Mouse (Mus musculus) kidney, adult 2 months (tissue): ENCODE data around the gene Zfp189. TPM values are rescaled to one million over a fixed set of nuclear protein-coding genes. Genes with fewer than 3 reads are reported as not detected.

Experiments
- DNase-seq: peaks from one replicate; pipeline ENCODE4 v3.0.0; 2021
- H3K27ac ChIP-seq: fragments of 200-500 bp; 2 replicates; pipeline ENCODE4 v1.5.1; 2012; ENCODE audit warnings: low read depth, low read length, control low read depth, inconsistent platforms; ENCODE audit not compliant: insufficient read depth
- H3K27me3 ChIP-seq: fragments of 200-500 bp; replicated peaks from 2 replicates; pipeline ENCODE4 v1.6.1; 2012; ENCODE audit warnings: mild to moderate bottlenecking, moderate library complexity, low read length, inconsistent platforms; ENCODE audit not compliant: control insufficient read depth, insufficient read depth
- H3K36me3 ChIP-seq: fragments of 200-500 bp; 2 replicates; pipeline ENCODE4 v1.6.1; 2012; ENCODE audit warnings: mild to moderate bottlenecking, moderate library complexity, low read length, inconsistent platforms; ENCODE audit not compliant: control insufficient read depth, insufficient read depth
- H3K4me1 ChIP-seq: fragments of 200-500 bp; 2 replicates; pipeline ENCODE4 v1.6.1; 2011; ENCODE audit warnings: low read length; ENCODE audit not compliant: control insufficient read depth, insufficient read depth
- H3K4me3 ChIP-seq: fragments of 200-500 bp; 2 replicates; pipeline ENCODE4 v1.5.1; 2011; ENCODE audit warnings: mild to moderate bottlenecking, low read depth, low read length, control low read depth; ENCODE audit not compliant: insufficient read depth
- CTCF ChIP-seq: fragments of 200-500 bp; conservative IDR thresholded peaks from 2 replicates; pipeline ENCODE4 v1.5.1; 2011; ENCODE audit warnings: low read depth, mild to moderate bottlenecking, control low read depth, low read length, moderate library complexity, mixed read lengths; ENCODE audit not compliant: insufficient read depth, insufficient read length
- POLR2A ChIP-seq: fragments of 200-500 bp; IDR thresholded peaks from one replicate; pipeline ENCODE4 v1.6.1; 2011; ENCODE audit warnings: low read depth, low read length, control low read depth
- WGBS: fragments of 180-500 bp; shearing (Covaris S2); methylation state at CpG from one replicate; pipeline ENCODE4 v1.1.7; 2018; 5-methylcytosine and 5-hydroxymethylcytosine counted together
- polyA plus RNA-seq: library from polyadenylated mRNA; depleted of rRNA; stranded (reverse); fragments of >200 nt; gene quantifications from 2 replicates; pipeline ENCODE4 v1.2.3, GENCODE M21; 2012

The Zfp189 gene
- polyA plus RNA-seq, 1 experiment: 2.5 TPM

- H3K4me3 ChIP-seq: no peak overlapping the region
- peaks cover 20% of the 10 kb centered on the region; the same call in 1 of the 2 replicates for H3K36me3 ChIP-seq
- DNase-seq: no peak
- H3K4me1 ChIP-seq: no peaks in the 10 kb centered on the region
- TF ChIP-seq POLR2A (no peak), CTCF (no peak)
- H3K27ac ChIP-seq: no peak overlapping the region
- WGBS: 72% methylated on average over 4 of the region's 4 CpGs
- no peaks in the 10 kb centered on the region for H3K27me3 ChIP-seq
Observed at GRCm38 (mm10) chr4:49536671-49537070, 15.7 kb downstream of the Zfp189 start.

- no peak overlapping the region for H3K4me3 ChIP-seq
- H3K27ac ChIP-seq: no peak overlapping the region
- TF ChIP-seq CTCF: no peak
- TF ChIP-seq POLR2A: no peak
- peaks cover 7% of the 10 kb centered on the region; the same call in 1 of the 2 replicates for H3K4me1 ChIP-seq
- no peak for DNase-seq
- H3K27me3 ChIP-seq: no peaks in the 10 kb centered on the region
- H3K36me3 ChIP-seq: peaks cover 36% of the 10 kb centered on the region
- 52% methylated on average over 6 of the region's 6 CpGs for WGBS
Observed at GRCm38 (mm10) chr4:49539665-49540064, 18.7 kb downstream of the Zfp189 start.

GRCm38 (mm10) chr4:49540966-49541365, 20.0 kb downstream of the Zfp189 start:
- no peak for DNase-seq
- Histone ChIP-seq H3K27me3 (no peaks in the 10 kb centered on the region), H3K36me3 (peaks cover 36% of the 10 kb centered on the region), H3K4me1 (peaks cover 7% of the 10 kb centered on the region; the same call in 1 of the 2 replicates), H3K27ac (no peak overlapping the region), H3K4me3 (no peak overlapping the region)
- TF ChIP-seq CTCF: 0 out of 2 replicates have a peak, but pooled peaks have one; percentile 3
- no peak for TF ChIP-seq POLR2A
- 52% methylated on average over 3 of the region's 3 CpGs for WGBS

- peak overlapping the region; percentile 50 for H3K4me3 ChIP-seq
- H3K4me1 ChIP-seq: peaks cover 7% of the 10 kb centered on the region; the same call in 1 of the 2 replicates
Observed at GRCm38 (mm10) chr4:49546026-49546425, 25.1 kb downstream of the Zfp189 start.

GRCm38 (mm10) chr4:49546873-49547543, 26.0 kb downstream of the Zfp189 start:
- DNase-seq: peak; percentile 92
- peak overlapping the region; percentile 35; the same call in 1 of the 2 replicates for H3K4me3 ChIP-seq
- H3K4me1 ChIP-seq: peaks cover 6% of the 10 kb centered on the region; the same call in 1 of the 2 replicates
- WGBS: 18% methylated on average over 6 of the region's 6 CpGs
- peaks cover 15% of the 10 kb centered on the region for H3K36me3 ChIP-seq
- peak overlapping the region; percentile 96 for H3K27ac ChIP-seq
- no peaks in the 10 kb centered on the region for H3K27me3 ChIP-seq
- no peak for TF ChIP-seq CTCF
- TF ChIP-seq POLR2A: no peak

More at GRCm38 (mm10) chr4:49546026-49546425, 25.1 kb downstream of the Zfp189 start:
- no peak for TF ChIP-seq CTCF
- no peak for TF ChIP-seq POLR2A
- Histone ChIP-seq H3K36me3 (peaks cover 19% of the 10 kb centered on the region), H3K27me3 (no peaks in the 10 kb centered on the region), H3K27ac (peak overlapping the region; percentile 96)
- DNase-seq: peak; percentile 55
- WGBS: 48% methylated on average over 2 of the region's 2 CpGs

GRCm38 (mm10) chr4:49547544-49548219, 26.7 kb downstream of the Zfp189 start:
- H3K36me3 ChIP-seq: peaks cover 11% of the 10 kb centered on the region
- WGBS: 44% methylated on average over 7 of the region's 7 CpGs

GRCm38 (mm10) chr4:49549383-49549782, 28.4 kb downstream of the Zfp189 start, which contains the start of gene Aldob:
Aldob (minus strand) TSS chr4:49549546.
- Histone ChIP-seq H3K4me1 (peaks cover 3% of the 10 kb centered on the region), H3K27ac (peak within 1 kb of the TSS; percentile 100), H3K27me3 (no peaks in the 10 kb centered on the region), H3K4me3 (peak within 1 kb of the TSS; percentile 83), H3K36me3 (peaks cover 3% of the 10 kb centered on the region; the same call in 1 of the 2 replicates)
- DNase-seq: peak; percentile 92
- WGBS: 40% methylated on average over 3 of the region's 3 CpGs
- no peak for TF ChIP-seq POLR2A
- no peak; the same call in 1 of the 2 replicates for TF ChIP-seq CTCF

More at GRCm38 (mm10) chr4:49547544-49548219, 26.7 kb downstream of the Zfp189 start:
- Histone ChIP-seq H3K4me3 (peak overlapping the region; percentile 83), H3K27me3 (no peaks in the 10 kb centered on the region), H3K4me1 (peaks cover 2% of the 10 kb centered on the region; the same call in 1 of the 2 replicates), H3K27ac (peak overlapping the region; percentile 100)
- TF ChIP-seq POLR2A (no peak), CTCF (no peak)
- peak; percentile 47 for DNase-seq
